Mouse (Mus musculus) liver, adult (tissue): Measurements from ENCODE around the gene Ptprg.

Experiments
- GATA4 ChIP-seq: IDR thresholded peaks from 2 replicates; pipeline ENCODE4 v1.6.1; 2014; ENCODE audit warnings: mild to moderate bottlenecking, low read length; ENCODE audit not compliant: insufficient replicate concordance

Ptprg gene

DNA sequence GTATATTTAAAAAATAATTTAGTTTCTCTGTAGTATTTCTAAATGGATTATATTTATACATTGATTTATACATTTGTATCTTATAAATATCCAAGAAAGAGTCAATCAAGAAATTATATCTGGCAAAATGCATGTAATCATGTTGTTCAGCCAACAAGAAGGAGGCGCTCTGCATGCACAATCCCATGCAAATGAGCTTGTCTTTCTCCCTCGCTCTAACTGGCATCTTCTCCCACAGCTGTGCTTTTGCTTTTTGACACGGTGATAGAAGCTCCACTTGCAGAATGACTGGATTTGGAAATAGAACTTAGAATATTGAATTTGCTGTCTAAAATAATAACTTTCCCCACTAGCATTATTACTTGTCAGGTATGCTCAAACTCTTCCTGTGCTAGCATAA is 240.5 kb downstream of the Ptprg start:
- no peak for TF ChIP-seq GATA4

GRCm38 (mm10) chr14:11802355-11803035 is 249.2 kb downstream of the Ptprg start:
- no peak for TF ChIP-seq GATA4

GRCm38 (mm10) chr14:11806674-11807073 is 253.3 kb downstream of the Ptprg start:
- TF ChIP-seq GATA4, result no peak

GRCm38 (mm10) chr14:11807465-11807864 is 254.1 kb downstream of the Ptprg start:
- TF ChIP-seq GATA4, result no peak

- TF ChIP-seq GATA4, result peak; percentile 67; the same call in 1 of the 2 replicates
Observed at GRCm38 (mm10) chr14:11811142-11811761, 257.9 kb downstream of the Ptprg start.

DNA sequence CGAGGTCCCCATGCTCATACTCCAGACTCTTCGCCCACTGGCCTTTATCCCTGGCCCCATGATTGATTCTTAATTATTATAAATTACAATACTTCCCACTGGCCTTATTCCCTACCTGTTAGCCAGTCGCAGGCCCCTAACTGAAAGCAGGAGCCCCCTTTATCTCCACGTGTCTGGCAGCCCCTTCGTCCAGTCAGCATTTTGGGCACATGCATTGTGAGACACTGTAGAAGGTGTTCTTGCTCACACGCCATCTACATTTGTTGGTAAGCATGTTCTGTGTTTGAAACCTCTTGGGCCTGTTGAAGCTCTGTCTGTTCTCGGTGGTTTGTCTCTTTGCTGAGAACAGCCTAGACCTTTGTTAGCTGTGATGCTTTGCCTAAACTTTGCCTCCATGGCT is 259.0 kb downstream of the Ptprg start:
- no peak for TF ChIP-seq GATA4

GRCm38 (mm10) chr14:11817236-11817635 is 263.9 kb downstream of the Ptprg start:
- TF ChIP-seq GATA4, result no peak

DNA sequence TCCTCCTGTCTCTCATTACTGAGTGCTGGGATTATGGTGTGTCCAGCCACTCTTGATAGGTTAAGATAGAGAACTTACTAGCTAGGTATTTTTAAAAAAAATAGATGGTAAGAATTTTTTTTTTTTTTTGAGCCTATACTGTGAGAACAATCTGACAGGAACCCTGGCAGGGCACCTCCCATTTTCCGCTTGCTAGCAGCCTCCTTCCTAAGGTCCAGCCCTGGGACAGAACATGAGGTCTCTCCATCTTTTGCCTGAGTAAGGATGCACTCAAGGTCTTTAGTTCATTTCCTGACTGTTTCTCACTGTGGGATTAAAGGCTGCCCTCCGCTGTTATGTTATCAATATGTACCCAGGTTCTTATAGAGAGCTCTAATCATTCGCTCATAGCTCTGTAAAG is 264.7 kb downstream of the Ptprg start:
- TF ChIP-seq GATA4, result no peak

- no peak for TF ChIP-seq GATA4
Observed at GRCm38 (mm10) chr14:11818721-11819120, 265.4 kb downstream of the Ptprg start.

GRCm38 (mm10) chr14:11819326-11819725 is 266.0 kb downstream of the Ptprg start:
- no peak for TF ChIP-seq GATA4

GRCm38 (mm10) chr14:11822830-11823700 is 269.7 kb downstream of the Ptprg start:
- TF ChIP-seq GATA4, result no peak

DNA sequence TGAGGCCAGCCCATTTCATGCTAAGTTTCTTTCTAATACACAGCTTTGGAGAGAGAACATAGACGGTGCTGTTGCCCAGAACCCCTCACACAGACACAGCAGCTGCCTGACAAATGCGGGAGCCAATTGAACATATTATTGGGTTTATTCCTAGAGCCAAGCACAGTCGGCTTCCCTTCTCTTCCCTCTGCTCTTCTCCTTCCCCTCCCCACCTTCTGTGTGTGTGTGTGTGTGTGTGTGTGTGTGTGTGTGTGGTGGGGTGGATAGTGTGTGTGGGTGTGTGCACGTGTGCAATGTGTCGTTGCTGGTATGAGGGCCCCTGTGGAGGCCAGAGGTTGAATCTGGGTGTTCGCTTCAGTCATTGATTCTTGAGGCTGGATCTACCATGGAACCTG is 270.4 kb downstream of the Ptprg start:
- TF ChIP-seq GATA4, result no peak

DNA sequence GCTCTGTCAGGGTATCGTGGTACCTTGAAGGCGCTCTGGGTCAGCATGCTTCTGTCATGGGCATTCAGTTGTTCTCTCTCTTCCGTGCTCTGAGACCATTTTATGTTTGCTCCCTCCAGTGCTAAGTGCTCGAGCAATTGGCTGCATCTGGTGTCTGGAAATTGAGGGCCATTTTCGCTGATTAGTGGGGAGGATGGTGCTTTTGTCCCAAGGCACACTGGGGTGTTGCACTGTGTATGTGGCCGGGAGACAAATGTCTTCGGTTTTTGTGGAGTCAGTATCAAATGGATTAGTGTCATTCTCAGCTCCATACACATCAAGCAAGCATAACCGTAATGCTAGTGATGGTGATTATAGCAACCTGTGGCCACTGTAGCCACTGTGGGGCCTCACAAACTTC is 271.6 kb downstream of the Ptprg start:
- no peak for TF ChIP-seq GATA4

DNA sequence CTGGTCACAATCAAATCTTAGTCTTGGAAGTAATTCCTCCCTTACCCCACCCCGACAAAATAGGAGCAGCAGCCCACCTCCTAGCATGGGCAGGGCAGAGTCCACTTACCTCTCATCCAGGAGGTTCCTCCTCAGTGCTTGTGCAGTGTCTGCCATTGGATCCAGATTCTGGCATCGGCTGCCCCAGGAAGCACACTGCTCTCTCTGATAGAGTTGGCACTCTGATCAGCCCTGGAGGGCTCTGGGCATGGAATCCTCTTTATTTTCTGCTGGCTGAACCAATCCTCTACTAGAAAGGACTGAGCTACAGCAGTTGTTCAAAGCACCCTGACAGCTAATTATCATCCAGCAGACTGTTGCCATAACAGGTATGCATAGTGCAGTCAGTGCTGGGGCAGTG is 272.2 kb downstream of the Ptprg start:
- TF ChIP-seq GATA4, result no peak

- TF ChIP-seq GATA4, result no peak
Observed at GRCm38 (mm10) chr14:11828086-11828485, 274.8 kb downstream of the Ptprg start.

GRCm38 (mm10) chr14:11833678-11834077 is 280.3 kb downstream of the Ptprg start:
- TF ChIP-seq GATA4, result no peak

DNA sequence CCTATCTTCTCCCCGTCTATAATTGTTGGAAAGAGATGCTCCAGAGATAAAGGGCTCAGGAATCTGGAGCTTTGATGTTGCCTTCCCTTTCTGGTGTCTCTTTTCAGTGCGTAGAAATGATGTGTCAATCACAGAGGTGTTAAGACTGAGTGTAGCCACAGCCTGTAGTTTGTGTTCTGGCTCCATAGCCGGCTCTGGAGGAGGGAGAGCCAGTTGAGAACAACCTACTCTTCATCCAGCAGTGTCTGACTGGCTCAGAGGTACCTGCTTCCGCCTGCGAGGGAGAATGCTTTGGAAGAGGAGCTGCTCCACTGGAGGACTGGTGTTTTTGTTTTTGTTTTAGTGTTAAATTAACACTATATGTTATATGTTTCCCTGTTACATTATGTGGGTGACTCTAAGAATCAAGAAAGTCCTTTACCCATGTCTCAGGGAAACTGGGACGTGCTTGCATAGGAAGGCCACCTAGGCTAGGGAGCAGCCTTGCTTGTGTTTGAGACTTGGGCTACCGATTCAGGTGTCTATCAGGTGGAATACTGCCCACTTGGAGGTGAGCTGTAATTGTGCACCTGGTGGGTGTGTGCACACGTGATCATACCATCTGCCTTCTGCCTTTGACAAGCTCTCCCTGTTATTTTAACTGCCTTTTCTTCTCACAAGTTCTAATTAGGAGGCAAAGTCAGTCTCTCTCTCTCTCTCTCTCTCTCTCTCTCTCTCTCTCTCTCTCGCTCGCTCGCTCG is 282.5 kb downstream of the Ptprg start:
- no peak for TF ChIP-seq GATA4
